Mouse (Mus musculus): Measurements from ENCODE around the gene Prss42. TPM values are rescaled to one million over a fixed set of nuclear protein-coding genes. Genes with fewer than 3 reads are reported as not detected.
A peak's percentile ranks its signal among the peaks of the same experiment; 100 is the strongest.

Gene Prss42
- polyA plus RNA-seq (2014; fragmentation: Nextera tagmentation; extraction: Ambion mirVana): not detected in 2 replicates

DNA sequence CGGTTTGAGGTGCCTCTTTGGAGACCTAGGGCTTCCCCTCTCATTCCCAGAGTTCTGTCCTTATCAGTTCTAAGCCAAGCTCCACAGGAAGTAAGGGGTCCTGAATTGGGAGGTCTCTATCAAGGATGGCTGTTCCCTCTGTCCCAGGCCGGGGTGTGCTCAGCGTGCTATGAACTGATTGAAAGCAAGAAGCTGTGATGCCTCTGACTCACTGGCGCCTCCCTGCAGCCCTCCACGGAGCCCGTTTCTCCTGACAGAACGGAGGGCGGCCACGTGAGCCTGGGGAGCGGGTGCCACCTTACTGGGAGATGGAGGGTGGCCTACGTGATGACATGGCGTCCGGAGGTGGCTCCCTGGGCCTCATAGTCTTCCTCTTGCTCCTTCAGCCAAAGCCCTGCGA is at the start of gene Prss42:
Gene Prss42 (plus strand): TSS at position 301 of the 400 bp plus-strand sequence.
- no peak within 1 kb of the TSS for H3K9ac ChIP-seq (replicated peaks; ENCODE audit: low read length)
- H3K4me3 ChIP-seq (ENCODE audit: low read depth, low read length): no peak within 1 kb of the TSS
- no peaks in the 10 kb centered on the region for H3K27me3 ChIP-seq (ENCODE audit: control insufficient read depth, insufficient read depth, low read length)
- DNase-seq (ENCODE audit: low spot score): no peak
- ATAC-seq (replicated peaks; ENCODE audit: insufficient number of reproducible peaks, low FRiP score, low TSS enrichment, low read depth): no peak
- WGBS: 90% methylated on average over 14 of the region's 14 CpGs
- H3K4me1 ChIP-seq (ENCODE audit: control insufficient read depth, insufficient read depth, low read length): no peaks in the 10 kb centered on the region
- no peaks in the 10 kb centered on the region for H3K36me3 ChIP-seq (replicated peaks; ENCODE audit: control insufficient read depth, insufficient read depth, low read depth, low read length)
- no peak within 1 kb of the TSS for H3K4me2 ChIP-seq (ENCODE audit: low read depth, low read length)
- H3K9me3 ChIP-seq (replicated peaks; ENCODE audit: control insufficient read depth, low read length): no peaks in the 10 kb centered on the region
- no peak within 1 kb of the TSS for H3K27ac ChIP-seq (replicated peaks; ENCODE audit: low read depth, low read length)

DNA sequence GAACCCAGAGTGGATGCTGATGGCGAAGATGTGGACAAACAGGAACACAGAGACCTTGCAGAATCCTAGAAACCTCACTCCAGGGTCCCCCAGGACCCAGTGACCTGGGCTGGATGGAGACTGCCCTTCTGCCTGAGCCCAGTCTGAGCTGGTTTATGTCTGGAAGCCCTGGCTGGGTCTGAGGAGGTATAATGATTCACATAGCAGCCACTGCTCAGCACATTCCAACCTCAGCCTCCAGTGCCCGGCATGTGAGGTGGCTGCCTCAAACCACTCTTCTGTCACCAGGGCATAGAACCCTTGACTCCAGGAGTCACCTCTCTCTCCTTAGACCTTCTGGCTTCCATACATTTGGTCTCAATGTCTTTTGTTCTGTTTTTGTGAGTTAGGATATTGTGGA is 49.5 kb upstream of the Prss42 start:
- 70% methylated on average over 2 of the region's 2 CpGs for WGBS
- Histone ChIP-seq H3K9ac (replicated peaks; ENCODE audit: low read length) (no peak overlapping the region), H3K27me3 (ENCODE audit: control insufficient read depth, insufficient read depth, low read length) (no peaks in the 10 kb centered on the region), H3K4me2 (ENCODE audit: low read depth, low read length) (no peak overlapping the region), H3K27ac (replicated peaks; ENCODE audit: low read depth, low read length) (no peak overlapping the region), H3K9me3 (replicated peaks; ENCODE audit: control insufficient read depth, low read length) (no peaks in the 10 kb centered on the region), H3K4me1 (ENCODE audit: control insufficient read depth, insufficient read depth, low read length) (no peaks in the 10 kb centered on the region; the same call in none of the 2 replicates), H3K36me3 (replicated peaks; ENCODE audit: control insufficient read depth, insufficient read depth, low read depth, low read length) (no peaks in the 10 kb centered on the region), H3K4me3 (ENCODE audit: low read depth, low read length) (no peak overlapping the region)
- DNase-seq (ENCODE audit: low spot score) (no peak), ATAC-seq (replicated peaks; ENCODE audit: insufficient number of reproducible peaks, low FRiP score, low TSS enrichment, low read depth) (no peak)

DNA sequence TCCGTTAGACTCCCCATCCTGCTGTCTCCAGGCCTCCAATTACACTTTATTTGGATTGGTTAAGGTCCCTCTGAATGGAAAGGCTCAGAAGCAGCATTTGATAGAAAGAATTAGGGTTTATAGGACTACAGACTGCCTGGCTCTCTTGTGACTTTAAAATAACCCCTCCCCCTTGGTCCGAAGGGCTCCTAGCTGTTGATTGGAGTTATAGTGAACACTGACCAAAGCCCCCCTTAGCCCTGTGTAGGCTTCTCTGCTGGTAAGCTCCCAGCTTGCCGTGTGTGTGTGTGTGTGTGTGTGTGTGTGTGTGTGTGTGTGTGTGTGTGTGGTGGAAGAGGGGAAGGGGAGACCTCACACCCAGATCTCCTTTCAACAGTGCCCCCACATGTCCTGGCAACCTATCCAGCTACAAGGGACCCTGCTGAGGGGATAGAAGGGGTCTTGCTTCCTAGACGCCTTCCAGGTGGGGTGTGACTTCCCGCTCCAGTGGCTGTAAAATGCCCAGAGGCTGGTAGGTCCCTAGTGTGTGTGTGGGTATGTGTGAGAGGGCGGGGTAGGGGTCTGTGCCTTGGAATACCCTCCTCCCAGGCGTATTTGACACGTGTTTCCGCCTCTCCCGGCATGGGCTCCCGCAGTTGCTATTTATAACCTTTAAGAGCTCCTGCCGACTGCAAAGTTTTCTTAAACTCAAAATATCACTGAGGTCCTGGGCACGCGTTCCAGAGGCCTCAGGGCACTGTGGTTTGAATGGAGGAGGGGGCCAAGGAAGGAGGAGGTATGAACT is 47.4 kb upstream of the Prss42 start:
- no peak for ATAC-seq (replicated peaks; ENCODE audit: insufficient number of reproducible peaks, low FRiP score, low TSS enrichment, low read depth)
- no peaks in the 10 kb centered on the region for H3K27me3 ChIP-seq (ENCODE audit: control insufficient read depth, insufficient read depth, low read length)
- 29% methylated on average over 14 of the region's 14 CpGs for WGBS

DNA sequence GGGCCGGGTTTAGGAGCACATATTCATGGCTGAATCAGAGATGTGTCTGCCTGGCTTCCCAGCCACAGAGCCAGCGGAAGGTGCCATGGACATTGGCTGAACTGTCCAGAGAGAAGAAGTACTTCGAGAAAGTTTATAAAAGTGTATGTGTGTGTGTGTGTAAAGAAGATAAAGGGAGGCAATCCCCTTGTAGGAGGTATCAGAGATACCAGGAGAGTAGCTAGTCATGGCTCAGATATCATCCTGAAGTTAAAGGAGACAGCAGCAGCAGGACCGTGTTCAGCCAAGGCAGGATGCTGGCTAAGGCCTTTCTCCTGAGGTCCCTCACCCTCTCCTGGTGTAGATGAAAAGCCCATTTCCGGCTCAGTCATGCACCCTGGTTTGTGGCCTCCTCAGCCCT is 46.6 kb upstream of the Prss42 start:
- Histone ChIP-seq H3K4me3 (ENCODE audit: low read depth, low read length) (no peak overlapping the region), H3K27me3 (ENCODE audit: control insufficient read depth, insufficient read depth, low read length) (no peaks in the 10 kb centered on the region), H3K4me2 (ENCODE audit: low read depth, low read length) (no peak overlapping the region), H3K9ac (replicated peaks; ENCODE audit: low read length) (no peak overlapping the region), H3K4me1 (ENCODE audit: control insufficient read depth, insufficient read depth, low read length) (no peaks in the 10 kb centered on the region; the same call in 1 of the 2 replicates), H3K27ac (replicated peaks; ENCODE audit: low read depth, low read length) (no peak overlapping the region), H3K9me3 (replicated peaks; ENCODE audit: control insufficient read depth, low read length) (no peaks in the 10 kb centered on the region), H3K36me3 (replicated peaks; ENCODE audit: control insufficient read depth, insufficient read depth, low read depth, low read length) (no peaks in the 10 kb centered on the region)
- no peak for ATAC-seq (replicated peaks; ENCODE audit: insufficient number of reproducible peaks, low FRiP score, low TSS enrichment, low read depth)
- WGBS: 76% methylated on average over 5 of the region's 5 CpGs
- DNase-seq (ENCODE audit: low spot score): no peak

More for the DNA sequence above, 47.4 kb upstream of the Prss42 start:
- H3K4me2 ChIP-seq (ENCODE audit: low read depth, low read length): no peak overlapping the region
- H3K4me3 ChIP-seq (ENCODE audit: low read depth, low read length): no peak overlapping the region
- H3K27ac ChIP-seq (replicated peaks; ENCODE audit: low read depth, low read length): 0 out of 2 replicates have a peak overlapping the region, but pooled peaks have one; percentile 9
- DNase-seq (ENCODE audit: low spot score): peak; percentile 51
- no peaks in the 10 kb centered on the region for H3K36me3 ChIP-seq (replicated peaks; ENCODE audit: control insufficient read depth, insufficient read depth, low read depth, low read length)
- H3K4me1 ChIP-seq (ENCODE audit: control insufficient read depth, insufficient read depth, low read length): no peaks in the 10 kb centered on the region; the same call in 1 of the 2 replicates
- H3K9ac ChIP-seq (replicated peaks; ENCODE audit: low read length): peak overlapping the region; percentile 5; the same call in 1 of the 2 replicates
- H3K9me3 ChIP-seq (replicated peaks; ENCODE audit: control insufficient read depth, low read length): no peaks in the 10 kb centered on the region

DNA sequence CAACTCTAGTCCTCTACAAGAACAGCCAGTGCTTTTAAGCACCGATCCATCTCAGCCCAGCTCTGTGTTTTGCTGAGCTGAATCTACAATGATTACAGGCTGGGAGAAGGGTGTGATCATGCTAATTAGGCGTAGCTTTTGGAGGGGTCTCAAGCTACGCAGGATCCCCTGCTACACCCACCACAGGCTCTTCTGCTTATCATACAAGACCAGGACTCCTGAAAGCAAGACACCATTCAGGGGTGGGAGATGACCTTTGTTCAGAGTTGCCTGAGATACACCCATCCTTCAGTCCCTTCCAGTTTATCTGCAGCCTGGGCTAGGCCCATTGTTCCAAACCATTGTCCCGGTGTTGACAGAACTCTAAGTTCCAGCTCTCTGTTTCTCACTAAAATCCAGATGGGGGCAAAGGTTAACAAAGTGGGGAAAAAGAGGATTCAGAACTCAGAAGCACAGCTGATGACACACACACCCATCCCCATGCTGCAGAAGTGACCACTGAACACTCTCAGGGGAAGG is 45.0 kb upstream of the Prss42 start:
- Histone ChIP-seq H3K9ac (replicated peaks; ENCODE audit: low read length) (no peak overlapping the region), H3K9me3 (replicated peaks; ENCODE audit: control insufficient read depth, low read length) (no peaks in the 10 kb centered on the region), H3K4me2 (ENCODE audit: low read depth, low read length) (no peak overlapping the region), H3K4me3 (ENCODE audit: low read depth, low read length) (no peak overlapping the region), H3K4me1 (ENCODE audit: control insufficient read depth, insufficient read depth, low read length) (no peaks in the 10 kb centered on the region), H3K36me3 (replicated peaks; ENCODE audit: control insufficient read depth, insufficient read depth, low read depth, low read length) (no peaks in the 10 kb centered on the region), H3K27ac (replicated peaks; ENCODE audit: low read depth, low read length) (no peak overlapping the region), H3K27me3 (ENCODE audit: control insufficient read depth, insufficient read depth, low read length) (no peaks in the 10 kb centered on the region)
- DNase-seq (ENCODE audit: low spot score) (no peak), ATAC-seq (replicated peaks; ENCODE audit: insufficient number of reproducible peaks, low FRiP score, low TSS enrichment, low read depth) (no peak)
- 81% methylated on average over 4 of the region's 4 CpGs for WGBS

DNA sequence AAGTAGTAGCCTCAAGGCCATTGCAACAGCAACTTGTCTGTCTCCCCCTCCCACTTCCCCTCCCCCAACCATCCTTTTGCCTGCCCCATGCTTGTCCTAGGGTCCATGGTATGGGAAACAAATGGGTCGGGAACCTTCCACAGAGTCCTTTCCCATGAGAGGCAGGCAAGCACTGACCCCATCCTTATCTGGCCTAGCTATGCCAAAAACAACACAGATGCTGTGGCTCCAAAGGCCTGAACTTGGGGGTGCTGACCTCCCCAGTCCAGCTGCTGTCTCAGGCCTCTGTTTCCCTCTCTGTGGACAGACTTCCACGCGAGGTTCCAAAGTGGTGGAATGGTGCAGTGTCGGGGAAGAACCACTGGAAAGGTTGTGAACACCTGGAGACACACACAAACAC is 44.2 kb upstream of the Prss42 start:
- no peak overlapping the region for H3K4me3 ChIP-seq (ENCODE audit: low read depth, low read length)
- no peaks in the 10 kb centered on the region for H3K27me3 ChIP-seq (ENCODE audit: control insufficient read depth, insufficient read depth, low read length)
- WGBS: 72% methylated on average over 4 of the region's 4 CpGs
- H3K9ac ChIP-seq (replicated peaks; ENCODE audit: low read length): no peak overlapping the region
- no peak for DNase-seq (ENCODE audit: low spot score)
- H3K9me3 ChIP-seq (replicated peaks; ENCODE audit: control insufficient read depth, low read length): no peaks in the 10 kb centered on the region
- no peak overlapping the region for H3K27ac ChIP-seq (replicated peaks; ENCODE audit: low read depth, low read length)
- ATAC-seq (replicated peaks; ENCODE audit: insufficient number of reproducible peaks, low FRiP score, low TSS enrichment, low read depth): no peak
- no peaks in the 10 kb centered on the region for H3K36me3 ChIP-seq (replicated peaks; ENCODE audit: control insufficient read depth, insufficient read depth, low read depth, low read length)
- no peak overlapping the region for H3K4me2 ChIP-seq (ENCODE audit: low read depth, low read length)
- no peaks in the 10 kb centered on the region for H3K4me1 ChIP-seq (ENCODE audit: control insufficient read depth, insufficient read depth, low read length)

DNA sequence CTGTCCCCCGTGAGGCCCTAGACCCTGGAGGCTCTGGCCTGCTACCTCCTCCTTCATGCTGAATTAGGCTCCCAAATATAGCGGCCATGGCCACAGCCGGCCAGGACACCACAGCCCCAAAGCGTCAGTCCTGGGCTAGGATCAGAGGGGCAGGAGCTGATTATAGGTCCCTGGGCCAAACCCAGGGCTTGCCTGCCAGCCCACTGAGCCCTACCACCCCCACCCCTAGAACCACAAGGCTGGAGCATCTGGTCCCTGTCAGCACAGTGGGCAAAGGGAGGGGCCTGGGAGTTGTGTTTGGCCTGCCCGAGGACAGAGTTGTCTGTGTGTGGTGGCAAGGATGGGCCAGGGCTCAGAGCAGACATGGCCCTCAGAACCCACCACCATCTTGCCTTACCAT is 40.1 kb upstream of the Prss42 start:
- H3K4me2 ChIP-seq (ENCODE audit: low read depth, low read length): no peak overlapping the region
- no peak overlapping the region for H3K27ac ChIP-seq (replicated peaks; ENCODE audit: low read depth, low read length)
- H3K9me3 ChIP-seq (replicated peaks; ENCODE audit: control insufficient read depth, low read length): no peaks in the 10 kb centered on the region
- H3K9ac ChIP-seq (replicated peaks; ENCODE audit: low read length): no peak overlapping the region
- no peaks in the 10 kb centered on the region; the same call in 1 of the 2 replicates for H3K4me1 ChIP-seq (ENCODE audit: control insufficient read depth, insufficient read depth, low read length)
- 72% methylated on average over 5 of the region's 5 CpGs for WGBS
- DNase-seq (ENCODE audit: low spot score) (no peak), ATAC-seq (replicated peaks; ENCODE audit: insufficient number of reproducible peaks, low FRiP score, low TSS enrichment, low read depth) (no peak)
- no peaks in the 10 kb centered on the region for H3K36me3 ChIP-seq (replicated peaks; ENCODE audit: control insufficient read depth, insufficient read depth, low read depth, low read length)
- H3K4me3 ChIP-seq (ENCODE audit: low read depth, low read length): no peak overlapping the region
- no peaks in the 10 kb centered on the region for H3K27me3 ChIP-seq (ENCODE audit: control insufficient read depth, insufficient read depth, low read length)

DNA sequence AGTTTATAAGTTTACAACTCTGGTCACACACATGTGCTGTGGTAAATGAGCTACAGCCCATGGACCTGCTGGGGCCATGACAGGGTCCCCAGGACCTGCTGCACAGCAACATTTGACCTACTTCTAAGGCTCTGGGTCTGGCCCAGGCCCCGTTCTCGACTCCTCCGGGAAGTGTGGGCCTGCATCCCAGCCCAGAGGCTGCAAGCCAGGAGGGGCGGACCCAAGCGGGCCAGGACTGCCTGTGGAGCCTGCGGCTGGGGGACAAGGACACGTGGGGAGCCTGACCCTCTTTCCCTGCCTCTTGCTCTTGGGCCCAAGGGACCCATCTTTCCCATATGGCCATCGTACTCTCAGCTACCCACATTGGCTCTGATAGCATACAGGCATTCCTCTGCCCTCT is 39.4 kb upstream of the Prss42 start:
- H3K9me3 ChIP-seq (replicated peaks; ENCODE audit: control insufficient read depth, low read length): no peaks in the 10 kb centered on the region
- no peaks in the 10 kb centered on the region for H3K36me3 ChIP-seq (replicated peaks; ENCODE audit: control insufficient read depth, insufficient read depth, low read depth, low read length)
- DNase-seq (ENCODE audit: low spot score): no peak
- no peak overlapping the region for H3K4me3 ChIP-seq (ENCODE audit: low read depth, low read length)
- H3K27ac ChIP-seq (replicated peaks; ENCODE audit: low read depth, low read length): no peak overlapping the region
- WGBS: 77% methylated on average over 8 of the region's 8 CpGs
- ATAC-seq (replicated peaks; ENCODE audit: insufficient number of reproducible peaks, low FRiP score, low TSS enrichment, low read depth): no peak
- no peak overlapping the region for H3K9ac ChIP-seq (replicated peaks; ENCODE audit: low read length)
- no peaks in the 10 kb centered on the region; the same call in 1 of the 2 replicates for H3K4me1 ChIP-seq (ENCODE audit: control insufficient read depth, insufficient read depth, low read length)
- no peaks in the 10 kb centered on the region for H3K27me3 ChIP-seq (ENCODE audit: control insufficient read depth, insufficient read depth, low read length)
- H3K4me2 ChIP-seq (ENCODE audit: low read depth, low read length): no peak overlapping the region
